Mouse (Mus musculus) spleen, adult 2 months (tissue): ENCODE data around the gene Akap17b.

ENCODE experiments used
- CTCF ChIP-seq: fragments of 200-500 bp; IDR thresholded peaks from 2 replicates; pipeline ENCODE4 v1.5.1; 2011; ENCODE audit warnings: mild to moderate bottlenecking, inconsistent platforms; ENCODE audit not compliant: insufficient read depth, insufficient read length, insufficient replicate concordance; ENCODE audit errors: extremely low read depth
- POLR2A ChIP-seq: fragments of 200-500 bp; IDR thresholded peaks from 2 replicates; pipeline ENCODE4 v1.6.1; 2011; ENCODE audit warnings: low read depth, low read length, inconsistent platforms

DNA sequence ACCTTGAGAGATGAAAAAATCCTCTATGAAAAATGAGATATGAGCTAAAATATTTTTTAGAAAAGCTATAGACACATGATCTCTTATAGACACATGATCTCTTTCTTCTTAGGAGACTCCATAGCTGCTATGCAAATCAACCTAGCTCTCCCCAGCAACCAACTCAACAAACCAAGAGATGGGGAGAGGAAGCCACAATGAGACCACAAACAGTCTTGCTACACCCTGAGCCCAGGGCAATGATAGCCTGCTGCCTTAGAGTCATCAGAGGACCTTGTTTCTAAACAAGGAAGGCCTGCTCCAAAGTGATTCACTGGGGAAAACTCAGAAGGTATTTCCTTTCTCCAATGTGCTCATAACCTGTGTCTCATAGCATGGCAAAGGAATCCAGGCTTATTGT, 44.5 kb upstream of the Akap17b start:
- TF ChIP-seq POLR2A (no peak), CTCF (no peak)
